Mouse (Mus musculus) CH12.LX (cell line): Measurements from ENCODE around the gene Nfix. TPM values are rescaled to one million over a fixed set of nuclear protein-coding genes. Genes with fewer than 3 reads are reported as not detected.

Experiments
- DNase-seq: peaks from one replicate; pipeline ENCODE4 v3.0.0-alpha.2; 2013; ENCODE audit errors: extremely low read depth
- H3K27ac ChIP-seq: 2 replicates; pipeline ENCODE4 v1.5.1; 2012; ENCODE audit warnings: low read depth, mild to moderate bottlenecking, control low read depth, moderate library complexity; ENCODE audit not compliant: insufficient read depth
- H3K27me3 ChIP-seq: replicated peaks from 2 replicates; pipeline ENCODE3; 2012; ENCODE audit warnings: inconsistent platforms
- H3K36me3 ChIP-seq, 2 experiments: replicated peaks in 1 of 2; 2 replicates each; pipeline versions ENCODE3 to v1.6.1; 2012; ENCODE audit warnings: inconsistent platforms in 1 of 2, low read length in 1 of 2, mild to moderate bottlenecking in 1 of 2, mixed read lengths in 1 of 2, moderate library complexity in 1 of 2; ENCODE audit not compliant: control insufficient read depth in 1 of 2, insufficient read depth in 1 of 2
- H3K4me1 ChIP-seq, 2 experiments: 2 replicates each; pipeline ENCODE4 v1.6.1; 2012; ENCODE audit warnings: inconsistent platforms in 1 of 2, moderate library complexity in 1 of 2; ENCODE audit not compliant: insufficient read depth in 2 of 2, control insufficient read depth in 1 of 2
- H3K4me2 ChIP-seq: 2 replicates; pipeline ENCODE4 v1.6.1; 2012; ENCODE audit warnings: low read depth, mild to moderate bottlenecking, control low read depth; ENCODE audit not compliant: poor library complexity, insufficient read depth, severe bottlenecking
- H3K4me3 ChIP-seq, 3 experiments: fragments of 150-350 bp in 1 of 3; sonication (generic) in 1 of 3; replicated peaks in 1 of 3; 2 replicates each; pipeline versions ENCODE3 to v1.5.1; 2011 to 2012; ENCODE audit warnings: low read depth in 2 of 3, low read length in 2 of 3, mild to moderate bottlenecking in 2 of 3, moderate library complexity in 2 of 3, control low read depth in 1 of 3, improper control_type of control experiment in 1 of 3, inconsistent platforms in 1 of 3, mixed read lengths in 1 of 3; ENCODE audit not compliant: poor library complexity in 1 of 3
- H3K79me2 ChIP-seq: replicated peaks from 2 replicates; pipeline ENCODE4 v1.6.1; 2012; ENCODE audit warnings: mild to moderate bottlenecking, moderate library complexity; ENCODE audit not compliant: control insufficient read depth, poor library complexity, insufficient read depth, severe bottlenecking; ENCODE audit errors: extremely low read depth
- H3K9ac ChIP-seq: 2 replicates; pipeline ENCODE4 v1.6.1; 2012; ENCODE audit warnings: low read depth, mild to moderate bottlenecking, control low read depth, moderate library complexity; ENCODE audit not compliant: insufficient read depth
- H3K9me3 ChIP-seq: replicated peaks from 2 replicates; pipeline ENCODE3; 2012; ENCODE audit warnings: low read length, inconsistent platforms, mixed read lengths
- BHLHE40 ChIP-seq: IDR thresholded peaks from 2 replicates; pipeline ENCODE4 v1.6.1; 2011; ENCODE audit warnings: mild to moderate bottlenecking, low read depth, low read length, improper control_type of control experiment
- CHD2 ChIP-seq: IDR thresholded peaks from 2 replicates; pipeline ENCODE4 v1.6.1; 2011; ENCODE audit warnings: low read length, improper control_type of control experiment
- E2F4 ChIP-seq: IDR thresholded peaks from 2 replicates; pipeline ENCODE4 v1.6.1; 2011; ENCODE audit warnings: low read depth, low read length, improper control_type of control experiment; ENCODE audit not compliant: insufficient replicate concordance
- EP300 ChIP-seq: IDR thresholded peaks from 2 replicates; pipeline ENCODE4 v1.6.1; 2011; ENCODE audit warnings: low read length, improper control_type of control experiment
- ETS1 ChIP-seq: conservative IDR thresholded peaks from 2 replicates; pipeline ENCODE4 v1.6.1; 2012; ENCODE audit warnings: low read depth, mild to moderate bottlenecking, inconsistent platforms, low read length, improper control_type of control experiment, moderate library complexity
- IRF4 ChIP-seq: IDR thresholded peaks from 2 replicates; pipeline ENCODE4 v1.6.1; 2014; ENCODE audit warnings: low read depth, mild to moderate bottlenecking, inconsistent platforms, low read length, improper control_type of control experiment
- KAT2A ChIP-seq: IDR thresholded peaks from 2 replicates; pipeline ENCODE4 v1.6.1; 2012; ENCODE audit warnings: low read length, improper control_type of control experiment, inconsistent platforms; ENCODE audit not compliant: insufficient replicate concordance
- MAX ChIP-seq: IDR thresholded peaks from 2 replicates; pipeline ENCODE4 v1.6.1; 2011; ENCODE audit warnings: low read length, improper control_type of control experiment
- MAZ ChIP-seq: IDR thresholded peaks from 2 replicates; pipeline ENCODE4 v1.6.1; 2012; ENCODE audit warnings: low read depth, mild to moderate bottlenecking, inconsistent platforms, low read length, improper control_type of control experiment, moderate library complexity
- MEF2A ChIP-seq: IDR thresholded peaks from 2 replicates; pipeline ENCODE4 v1.6.1; 2014; ENCODE audit warnings: low read depth, mild to moderate bottlenecking, inconsistent platforms, low read length, improper control_type of control experiment, borderline replicate concordance
- NELFE ChIP-seq: IDR thresholded peaks from 2 replicates; pipeline ENCODE4 v1.6.1; 2011; ENCODE audit warnings: low read depth, low read length, improper control_type of control experiment
- NRF1 ChIP-seq: IDR thresholded peaks from 2 replicates; pipeline ENCODE4 v1.6.1; 2014; ENCODE audit warnings: low read depth, mild to moderate bottlenecking, inconsistent platforms, low read length, improper control_type of control experiment, moderate library complexity
- PAX5 ChIP-seq: IDR thresholded peaks from 2 replicates; pipeline ENCODE4 v1.6.1; 2012; ENCODE audit warnings: low read length, inconsistent platforms, mixed read lengths
- POLR2AphosphoS2 ChIP-seq: IDR thresholded peaks from 2 replicates; pipeline ENCODE4 v1.6.1; 2011; ENCODE audit warnings: low read depth, low read length, improper control_type of control experiment
- SIN3A ChIP-seq: IDR thresholded peaks from 2 replicates; pipeline ENCODE4 v1.6.1; 2012; ENCODE audit warnings: low read length, improper control_type of control experiment, inconsistent platforms
- SMC3 ChIP-seq: IDR thresholded peaks from 2 replicates; pipeline ENCODE4 v1.6.1; 2011; ENCODE audit warnings: low read depth, low read length, improper control_type of control experiment
- TCF12 ChIP-seq: IDR thresholded peaks from 2 replicates; pipeline ENCODE4 v1.6.1; 2014; ENCODE audit warnings: low read depth, mild to moderate bottlenecking, inconsistent platforms, low read length, improper control_type of control experiment
- UBTF ChIP-seq: IDR thresholded peaks from 2 replicates; pipeline ENCODE4 v1.6.1; 2012; ENCODE audit warnings: low read depth, mild to moderate bottlenecking, inconsistent platforms, low read length, improper control_type of control experiment, moderate library complexity
- USF1 ChIP-seq: IDR thresholded peaks from 2 replicates; pipeline ENCODE4 v1.6.1; 2014; ENCODE audit warnings: low read depth, mild to moderate bottlenecking, inconsistent platforms, low read length, improper control_type of control experiment
- USF2 ChIP-seq: conservative IDR thresholded peaks from 2 replicates; pipeline ENCODE4 v1.6.1; 2011; ENCODE audit warnings: low read depth, low read length, improper control_type of control experiment
- ZC3H11A ChIP-seq: IDR thresholded peaks from 2 replicates; pipeline ENCODE4 v1.6.1; 2012; ENCODE audit warnings: low read depth, mild to moderate bottlenecking, inconsistent platforms, low read length, improper control_type of control experiment
- ZKSCAN1 ChIP-seq: IDR thresholded peaks from 2 replicates; pipeline ENCODE4 v1.6.1; 2012; ENCODE audit warnings: low read depth, inconsistent platforms, low read length, improper control_type of control experiment, borderline replicate concordance
- ZMIZ1 ChIP-seq: IDR thresholded peaks from 2 replicates; pipeline ENCODE4 v1.6.1; 2012; ENCODE audit warnings: low read depth, mild to moderate bottlenecking, inconsistent platforms, low read length, improper control_type of control experiment
- dilution Hi-C: fragments of 300-500 bp; cut with MboI; formaldehyde crosslinking; loops from 2 replicates; pipeline ENCODE4 v1.14.3; 2020; ENCODE audit warnings: low sequenced_read_pairs; ENCODE audit not compliant: extremely low pct_unique_long_range_greater_than_20kb, extremely low pct_ligation_motif_present
- in situ Hi-C: fragments of 300-500 bp; cut with MboI; formaldehyde crosslinking; loops from 3 replicates; pipeline ENCODE4 v1.14.3; 2019; ENCODE audit warnings: low sequenced_read_pairs, low pct_ligation_motif_present, low pct_unique_long_range_greater_than_20kb, mixed read lengths
- polyA plus RNA-seq: library from polyadenylated mRNA; unstranded; fragments of >175 nt; gene quantifications from 2 replicates; pipeline ENCODE4 v1.2.1, GENCODE M21; 2012; ENCODE audit warnings: low read depth; ENCODE audit not compliant: insufficient read length
- total RNA-seq, 2 experiments: library from RNA; depleted of rRNA; stranded (reverse); fragments of 300-350 nt in 1 of 2; fragments of >200 nt in 1 of 2; gene quantifications; 2 replicates each; pipeline ENCODE4 v1.2.3; 2012 to 2014

Nfix gene
- total and polyA plus RNA-seq, 3 experiments, result 0.09 to 10.5 (median 1.1) TPM

GRCm38 (mm10) chr8:84725246-84725940, 74.8 kb downstream of the Nfix start:
- Histone ChIP-seq H3K4me2 (no peak overlapping the region), H3K9ac (no peak overlapping the region), H3K79me2 (no peaks in the 10 kb centered on the region), H3K27ac (no peak overlapping the region), H3K9me3 (no peaks in the 10 kb centered on the region), H3K36me3 (no peaks in the 10 kb centered on the region), H3K4me3 (no peak overlapping the region), H3K4me1 (peaks cover 12 to 27% of the 10 kb centered on the region in 2 experiments), H3K27me3 (peaks cover 32% of the 10 kb centered on the region)
- TF ChIP-seq ETS1, result no peak
- no peak for TF ChIP-seq MEF2A
- no peak for TF ChIP-seq USF1
- no peak for TF ChIP-seq E2F4
- TF ChIP-seq ZMIZ1, result no peak
- TF ChIP-seq USF2, result no peak
- TF ChIP-seq POLR2AphosphoS2, result no peak
- TF ChIP-seq TCF12, result no peak
- TF ChIP-seq NRF1, result no peak
- no peak for TF ChIP-seq BHLHE40
- TF ChIP-seq KAT2A, result no peak
- no peak for TF ChIP-seq ZKSCAN1
- TF ChIP-seq SMC3, result no peak
- in situ Hi-C loops (no loop called here), dilution Hi-C loops (no loop called here)
- DNase-seq, result no peak

DNA sequence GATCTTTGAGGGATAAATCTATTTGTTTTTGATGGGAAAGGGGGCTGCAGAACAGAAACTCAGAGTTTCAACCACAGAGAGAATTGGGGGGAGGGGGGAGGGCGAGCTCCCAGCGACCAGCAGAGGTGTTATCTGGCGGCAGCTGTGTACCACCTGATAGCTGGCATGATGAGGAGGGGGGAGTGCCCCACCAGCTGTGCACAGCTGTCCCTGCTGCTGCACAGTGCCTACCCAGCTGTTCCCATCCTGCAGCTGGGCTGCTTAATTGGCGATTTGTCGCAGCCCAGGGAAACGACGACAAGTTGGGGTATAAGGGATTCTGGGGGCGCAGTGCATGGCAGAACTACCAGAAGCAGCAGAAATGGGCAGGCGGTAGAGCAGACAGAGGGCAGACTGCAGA, 75.5 kb downstream of the Nfix start:
- no peak for TF ChIP-seq CHD2
- TF ChIP-seq USF1, result no peak
- TF ChIP-seq IRF4, result no peak
- TF ChIP-seq E2F4, result no peak
- no peak for TF ChIP-seq MAZ
- TF ChIP-seq SIN3A, result no peak
- no peak for TF ChIP-seq PAX5
- TF ChIP-seq BHLHE40, result no peak
- no peak for TF ChIP-seq MEF2A
- TF ChIP-seq EP300, result no peak
- TF ChIP-seq MAX, result no peak
- TF ChIP-seq UBTF, result no peak
- TF ChIP-seq ZC3H11A, result no peak
- no peak for TF ChIP-seq KAT2A
- no peak for TF ChIP-seq NELFE
- no peak for TF ChIP-seq ETS1
- TF ChIP-seq ZMIZ1, result no peak
- H3K27me3 ChIP-seq, result peaks cover 39% of the 10 kb centered on the region
- H3K36me3 ChIP-seq, result no peaks in the 10 kb centered on the region
- in situ Hi-C loops (no loop called here), dilution Hi-C loops (no loop called here)
- no peak overlapping the region for H3K9ac ChIP-seq
- H3K79me2 ChIP-seq, result no peaks in the 10 kb centered on the region
- H3K9me3 ChIP-seq, result no peaks in the 10 kb centered on the region
- H3K4me2 ChIP-seq, result no peak overlapping the region
- DNase-seq, result no peak
- H3K27ac ChIP-seq, result no peak overlapping the region
- H3K4me1 ChIP-seq, result peaks cover 12 to 27% of the 10 kb centered on the region in 2 experiments
- no peak overlapping the region for H3K4me3 ChIP-seq
